Mouse (Mus musculus) R1 (cell line): Measurements from ENCODE around the gene Zmynd8.

Experiments used
- DNase-seq: peaks from one replicate; pipeline ENCODE4 v3.0.0-alpha.2; 2018; ENCODE audit warnings: low read depth, low spot score

The Zmynd8 gene

DNA sequence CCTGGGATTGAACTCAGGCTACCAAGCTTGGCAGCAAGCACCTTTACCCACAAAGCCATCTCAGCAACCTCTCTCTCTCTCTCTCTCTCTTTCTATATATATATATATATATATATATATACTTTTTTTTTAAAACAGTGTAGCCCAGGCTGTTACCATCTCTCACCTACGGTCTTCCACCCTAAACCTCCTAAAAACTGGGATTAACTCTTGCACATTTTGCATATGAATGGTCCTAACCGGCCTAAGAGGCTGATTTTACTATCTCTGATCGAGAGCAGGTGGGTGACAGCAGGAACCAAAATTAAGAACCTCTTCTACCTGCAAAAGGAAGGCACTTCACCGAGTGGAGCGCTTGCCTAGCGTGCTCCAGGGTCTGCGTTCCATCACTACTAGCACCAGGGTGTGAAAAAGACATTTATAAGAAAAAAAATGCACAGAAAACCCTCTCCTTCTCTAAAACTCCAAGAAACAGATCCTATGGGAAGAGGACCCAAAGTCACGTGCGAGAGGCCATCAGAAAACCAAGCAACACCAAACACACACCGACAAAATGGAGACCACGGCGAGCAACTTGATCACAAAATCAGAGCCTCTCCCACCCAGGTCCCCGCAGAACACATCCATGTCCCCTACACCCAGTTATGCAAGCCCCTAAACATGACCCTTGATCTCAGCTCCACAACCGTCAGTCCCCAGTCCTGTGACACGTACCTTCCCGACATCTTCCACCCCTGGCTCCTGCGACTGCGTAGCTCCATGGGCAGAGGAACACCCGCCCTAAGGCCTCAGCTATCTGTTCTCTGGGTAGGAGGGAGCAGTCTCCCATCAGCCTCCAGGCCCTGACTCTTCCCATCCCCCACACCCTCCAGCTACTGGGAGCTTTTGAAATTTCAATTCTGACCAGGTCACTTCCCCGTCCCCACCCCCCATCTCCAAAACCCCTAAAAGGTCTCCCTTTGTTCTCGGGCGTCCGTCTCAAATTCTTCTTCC, at the start of gene Zmynd8:
Zmynd8 (minus strand) TSS at position 815 of the 993 bp plus-strand sequence.
- peak; percentile 90 for DNase-seq

DNA sequence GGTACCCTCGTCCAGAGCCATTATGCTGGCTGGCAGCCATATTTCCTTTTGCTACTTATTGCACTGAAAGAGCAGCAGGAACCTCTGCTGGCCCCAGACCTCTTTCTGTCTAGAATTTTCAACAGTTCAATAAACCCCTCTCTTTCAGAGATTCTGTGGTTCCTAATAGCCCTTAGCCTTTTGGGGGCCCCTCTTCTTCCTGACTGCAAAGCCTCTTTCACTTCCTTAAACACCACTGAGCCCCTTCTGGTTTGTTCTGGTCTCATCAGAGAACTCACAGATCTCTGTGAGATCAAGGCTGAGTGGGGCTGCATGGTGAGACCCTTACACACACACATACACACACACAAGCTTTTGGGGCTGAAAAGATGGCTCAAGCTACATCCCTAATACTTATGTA, 49.2 kb upstream of the Zmynd8 start:
- DNase-seq, result no peak

DNA sequence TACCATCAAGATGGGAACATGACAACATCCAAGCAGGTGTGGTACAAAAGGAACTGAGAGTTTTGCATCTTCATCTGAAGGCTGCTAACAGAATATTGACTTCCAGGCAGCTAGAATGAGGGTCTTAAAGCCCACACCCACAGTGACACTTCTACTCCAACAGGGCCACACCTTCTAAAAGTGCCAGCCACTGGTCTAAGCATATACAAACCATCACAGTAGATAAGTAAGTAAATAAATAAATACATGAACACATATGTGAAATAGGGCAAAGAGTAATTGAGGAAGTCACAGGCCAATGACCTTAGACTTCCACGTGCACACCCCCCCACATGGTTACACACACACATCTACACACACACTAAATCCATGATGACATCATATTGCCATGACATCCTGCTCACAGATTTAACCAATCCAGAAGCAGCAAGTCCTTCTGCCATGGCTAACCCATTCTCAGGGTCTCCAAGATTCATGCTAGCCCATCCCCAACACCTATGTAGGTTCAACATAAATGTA, 47.3 kb upstream of the Zmynd8 start:
- no peak for DNase-seq

DNA sequence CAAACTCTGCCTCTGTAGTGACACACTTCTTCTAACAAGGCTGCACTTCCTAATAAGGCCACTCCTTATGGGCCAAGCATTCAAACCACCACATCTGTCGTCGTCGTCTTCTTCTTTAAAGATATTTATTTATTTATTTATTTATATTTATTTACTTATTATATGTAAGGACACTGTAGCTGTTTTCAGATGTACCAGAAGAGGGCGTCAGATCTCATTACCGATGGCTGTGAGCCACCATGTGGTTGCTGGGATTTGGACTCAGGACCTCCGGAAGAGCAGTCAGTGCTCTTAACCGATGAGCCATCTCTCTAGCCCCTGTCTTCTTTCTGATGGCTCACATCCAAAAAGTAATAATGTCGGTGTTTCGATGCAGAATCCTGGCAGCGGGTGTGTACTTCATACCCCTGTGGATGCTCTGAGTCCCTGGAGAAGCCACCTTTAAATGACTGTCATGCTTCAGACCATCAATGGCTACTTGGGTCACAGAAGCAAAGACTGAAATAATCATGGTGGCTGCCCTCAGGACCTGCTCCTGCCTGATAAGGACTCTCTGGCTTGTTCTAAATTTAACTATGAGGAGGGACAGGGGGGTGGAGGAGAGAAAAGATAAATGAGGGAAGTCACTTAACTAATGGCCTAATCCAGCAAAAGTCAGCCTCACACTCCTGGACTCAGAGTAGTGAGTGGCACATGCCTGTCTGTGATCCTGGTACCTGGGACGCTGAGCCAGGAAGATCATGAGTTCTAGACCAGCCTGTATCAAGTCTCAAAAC, 45.9 kb upstream of the Zmynd8 start:
- peak; percentile 65 for DNase-seq

DNA sequence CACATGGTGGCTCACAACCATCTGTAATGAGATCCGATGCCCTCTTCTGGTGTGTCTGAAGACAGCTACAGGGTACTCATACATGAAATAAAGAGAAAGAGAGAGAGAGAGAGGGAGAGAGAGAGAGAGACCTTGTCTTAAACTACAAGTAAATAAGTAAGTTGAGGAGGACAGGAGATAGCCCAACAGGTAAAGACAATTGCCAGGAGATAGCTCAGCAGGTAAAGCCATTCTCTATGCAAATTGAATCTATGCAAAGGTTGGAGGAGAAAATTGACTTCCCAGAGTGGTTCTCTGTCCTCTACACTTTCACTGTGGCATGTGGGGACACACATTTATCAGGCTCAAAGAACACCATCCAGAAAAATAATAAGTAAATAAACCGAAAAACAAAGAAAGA, 44.3 kb upstream of the Zmynd8 start:
- DNase-seq, result peak; percentile 92

DNA sequence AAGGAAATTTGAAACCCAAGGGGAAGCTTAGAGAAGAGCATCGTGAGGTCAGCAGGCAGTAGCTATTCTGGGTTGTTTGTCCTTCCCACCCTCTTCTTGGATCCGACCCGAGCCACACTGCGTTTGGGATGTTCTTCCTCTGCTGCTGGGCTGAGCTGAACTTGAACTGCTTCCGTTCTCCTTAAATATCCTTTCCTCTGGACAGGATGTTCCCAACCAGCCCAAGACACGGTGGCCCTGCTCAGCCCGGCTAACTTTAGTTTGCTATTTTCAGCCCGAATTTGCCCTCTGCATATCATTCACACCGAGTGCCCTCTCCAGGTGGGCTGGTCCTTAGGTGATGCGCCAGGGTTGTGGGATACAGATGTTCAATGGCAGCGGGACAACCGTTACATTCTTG, 37.3 kb upstream of the Zmynd8 start:
- no peak for DNase-seq

DNA sequence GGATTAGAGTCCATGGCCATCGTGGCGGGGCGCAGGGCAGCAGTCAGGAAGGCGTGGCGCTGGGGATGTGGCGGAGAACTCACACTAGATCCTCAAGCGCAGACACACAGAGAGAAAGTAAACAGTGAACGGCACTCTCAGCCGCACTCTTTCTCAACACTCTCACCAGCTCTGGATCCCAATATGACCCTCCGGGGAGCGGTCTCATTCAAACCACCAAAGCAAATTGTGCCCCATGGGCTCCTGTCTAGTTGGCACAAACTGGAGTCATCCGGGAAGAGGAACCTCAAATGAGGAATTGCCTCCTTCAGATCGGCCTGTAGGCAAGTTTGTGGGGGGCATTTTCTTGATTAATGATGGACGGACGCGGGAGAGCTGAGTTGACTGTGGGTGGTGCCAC, 28.9 kb upstream of the Zmynd8 start:
- no peak for DNase-seq

DNA sequence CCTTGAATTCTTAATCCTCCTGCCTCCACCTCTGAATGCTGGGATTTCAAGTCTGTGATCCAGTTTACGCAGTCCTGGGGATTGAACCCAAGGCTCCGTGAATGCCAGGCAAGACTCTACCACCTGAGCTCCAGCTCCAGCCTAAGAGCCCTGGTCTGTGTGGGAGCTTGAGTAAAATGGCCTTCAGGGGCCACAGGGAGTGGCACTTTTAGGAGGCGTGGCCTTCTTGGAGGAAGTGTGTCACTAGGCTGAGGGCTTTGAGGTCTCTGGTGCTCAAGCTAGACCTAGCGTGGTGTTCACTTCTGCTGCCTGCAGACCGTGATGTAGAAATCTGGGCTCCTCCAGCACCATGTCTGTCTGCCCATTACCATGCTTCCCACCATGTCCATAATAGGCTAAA, 27.4 kb upstream of the Zmynd8 start:
- peak; percentile 76 for DNase-seq

DNA sequence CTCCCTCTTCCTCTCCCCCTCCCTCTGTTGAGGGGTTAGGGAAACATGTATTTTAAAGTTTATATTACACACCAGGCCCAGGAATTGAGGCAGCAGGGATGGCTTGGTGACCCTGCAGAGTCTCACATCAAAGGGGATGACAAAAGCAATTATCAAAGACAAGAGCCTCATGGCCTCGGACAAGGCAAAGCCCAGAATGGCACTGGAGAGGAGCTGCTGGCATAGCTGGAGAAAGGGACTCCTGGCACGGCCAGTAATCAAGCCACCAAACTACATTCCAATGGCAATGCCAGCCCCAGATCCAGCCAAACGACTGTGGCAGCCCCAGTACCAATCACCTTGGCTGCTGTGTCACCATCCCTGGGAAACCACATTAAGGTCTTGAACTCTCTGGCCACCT, 26.3 kb upstream of the Zmynd8 start:
- no peak for DNase-seq

DNA sequence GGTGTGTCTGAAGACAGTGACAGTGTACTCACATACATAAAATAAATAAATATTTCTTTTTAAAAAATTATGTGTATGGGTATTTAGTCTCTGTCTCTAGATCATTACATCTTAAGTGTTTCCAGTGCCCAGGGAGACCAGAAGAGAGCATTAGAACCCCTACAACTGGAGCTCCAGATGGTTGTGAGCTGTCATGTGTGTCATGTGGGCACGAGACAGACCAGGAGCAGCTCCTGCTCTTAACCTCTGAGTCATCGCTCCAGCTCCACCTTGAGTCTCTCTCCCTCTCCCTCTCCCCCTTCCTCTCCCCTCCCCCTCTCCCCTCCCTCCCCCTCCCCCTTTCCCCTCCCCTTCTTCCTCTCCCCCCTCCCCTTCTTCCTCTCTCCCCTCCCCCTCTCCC, 25.9 kb upstream of the Zmynd8 start:
- DNase-seq, result peak; percentile 73

DNA sequence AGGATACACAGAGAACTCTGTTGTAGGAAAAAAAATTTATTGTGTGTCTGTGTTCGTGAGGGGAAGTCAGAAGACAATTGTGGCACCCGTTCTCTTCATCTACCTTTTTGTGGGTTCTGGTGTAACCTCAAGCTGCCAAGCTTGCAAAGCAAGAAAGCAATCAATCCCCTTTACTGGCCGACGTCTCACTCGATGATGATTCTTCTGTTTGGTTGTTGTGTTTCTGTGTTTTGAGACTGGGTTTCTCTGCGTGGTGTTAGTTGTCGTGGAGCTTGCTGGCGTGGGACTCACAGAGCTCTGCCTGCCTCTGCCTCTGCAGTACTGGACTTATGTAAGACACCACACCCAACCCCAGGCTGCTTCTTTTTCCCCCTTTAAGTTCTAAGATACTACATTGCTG, 24.9 kb upstream of the Zmynd8 start:
- DNase-seq, result peak; percentile 44

DNA sequence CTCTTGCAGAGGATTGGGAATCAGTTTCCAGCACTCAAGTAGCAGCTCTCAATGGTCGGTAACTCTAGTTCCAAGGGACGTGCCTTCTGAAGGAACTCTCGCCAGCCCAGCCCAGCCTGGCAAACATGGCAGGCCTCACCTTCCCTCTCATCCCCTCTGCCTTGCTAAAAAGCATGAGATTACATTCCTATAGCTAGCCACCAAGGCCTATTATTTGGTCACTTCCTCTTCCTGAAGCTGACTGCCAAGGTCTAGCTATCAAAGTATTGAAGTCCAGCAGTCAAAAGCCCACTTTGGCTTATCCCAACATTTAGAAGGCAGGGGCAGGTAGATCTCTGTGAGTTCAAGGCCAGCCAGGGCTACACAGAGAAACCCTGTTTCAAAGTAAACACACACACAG, 24.2 kb upstream of the Zmynd8 start:
- DNase-seq, result no peak

DNA sequence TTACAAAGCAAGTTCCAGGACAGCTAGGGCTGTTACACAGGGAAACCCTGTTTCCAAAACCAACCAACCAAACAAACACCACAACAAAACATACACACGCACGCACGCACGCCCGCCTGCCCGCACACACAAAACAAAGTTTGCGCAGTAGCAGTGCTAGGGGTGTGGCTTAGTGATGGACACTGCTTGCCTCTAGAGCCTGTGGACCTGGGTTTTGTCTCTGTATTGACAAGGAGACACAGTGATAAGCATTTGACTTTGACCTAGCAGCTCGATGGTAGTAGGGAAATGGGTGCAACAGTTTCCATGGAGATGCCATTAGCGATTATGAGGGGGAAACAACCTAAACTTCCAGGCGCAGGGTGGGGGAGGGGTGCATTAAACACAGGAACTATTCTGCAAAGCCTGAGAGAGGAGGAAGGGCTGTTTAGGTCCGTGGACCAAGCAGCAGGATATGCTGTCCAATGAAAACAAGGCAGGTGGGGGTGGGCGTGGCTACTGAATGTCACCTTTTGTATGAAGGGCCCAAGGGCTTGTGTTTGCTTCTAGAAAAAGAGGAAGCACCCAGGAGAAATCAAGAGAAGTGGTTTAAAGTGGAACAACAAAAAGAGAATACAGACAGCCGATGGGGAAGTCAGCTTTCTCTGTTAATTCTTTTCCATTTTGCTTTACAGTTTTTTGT, 23.4 kb upstream of the Zmynd8 start:
- peak; percentile 99 for DNase-seq

DNA sequence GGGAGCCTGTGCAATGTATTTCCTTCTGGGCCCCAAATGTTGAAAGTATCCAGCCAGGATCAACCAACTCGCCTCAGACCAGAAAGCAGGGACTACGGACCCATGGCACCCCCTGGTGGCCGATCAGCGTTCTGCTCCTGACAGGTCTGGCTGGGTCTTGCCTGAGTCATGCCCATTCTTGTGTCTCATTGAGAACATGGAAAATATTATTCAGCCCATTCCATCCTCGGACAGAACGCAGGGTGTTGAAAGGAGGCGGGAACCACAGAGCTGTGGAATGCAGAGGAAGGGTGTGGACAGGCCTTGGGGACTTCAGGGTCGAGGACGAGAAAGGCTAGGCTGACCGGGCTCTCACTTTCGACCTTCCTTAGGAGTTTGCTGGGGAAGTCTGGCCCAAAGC, 15.5 kb upstream of the Zmynd8 start:
- peak; percentile 87 for DNase-seq

DNA sequence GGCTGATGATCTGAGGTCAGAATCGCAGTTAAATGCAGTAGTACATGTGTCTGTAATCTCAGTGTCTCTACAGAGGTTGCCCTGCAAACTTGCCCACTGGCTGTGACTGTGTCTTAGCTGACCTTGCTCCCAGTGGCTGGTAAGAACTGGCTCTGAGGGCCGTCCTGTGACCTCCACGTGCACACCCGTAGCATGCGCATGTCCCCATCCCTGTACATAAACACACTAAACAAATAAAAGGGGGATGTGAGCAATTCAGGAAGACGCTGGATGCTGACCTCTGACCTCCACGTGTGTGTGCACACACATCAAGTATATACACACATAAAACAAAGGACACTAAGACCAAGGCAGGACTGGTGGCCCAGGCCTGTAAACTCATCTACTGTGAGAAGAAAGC, 14.3 kb upstream of the Zmynd8 start:
- DNase-seq, result no peak

DNA sequence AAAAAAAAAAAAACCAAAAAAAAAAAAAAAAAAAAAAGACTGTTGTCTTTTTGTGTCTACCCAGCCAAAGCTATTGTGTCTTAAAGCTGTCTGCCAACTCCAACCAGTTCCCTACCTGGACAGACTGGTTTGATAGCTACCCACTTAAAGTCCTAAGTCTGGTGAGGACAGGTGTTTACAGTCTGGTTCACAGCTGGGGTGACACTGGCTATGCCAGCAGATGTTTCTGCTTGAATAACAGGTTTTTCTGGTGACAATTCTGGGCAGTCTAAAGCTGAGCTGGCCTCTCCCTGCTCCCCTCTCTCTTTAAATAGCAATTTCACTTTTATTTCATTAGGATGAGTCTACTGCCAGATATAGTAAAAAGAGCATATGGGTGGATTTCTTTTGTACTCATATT, 10.9 kb upstream of the Zmynd8 start:
- DNase-seq, result no peak

DNA sequence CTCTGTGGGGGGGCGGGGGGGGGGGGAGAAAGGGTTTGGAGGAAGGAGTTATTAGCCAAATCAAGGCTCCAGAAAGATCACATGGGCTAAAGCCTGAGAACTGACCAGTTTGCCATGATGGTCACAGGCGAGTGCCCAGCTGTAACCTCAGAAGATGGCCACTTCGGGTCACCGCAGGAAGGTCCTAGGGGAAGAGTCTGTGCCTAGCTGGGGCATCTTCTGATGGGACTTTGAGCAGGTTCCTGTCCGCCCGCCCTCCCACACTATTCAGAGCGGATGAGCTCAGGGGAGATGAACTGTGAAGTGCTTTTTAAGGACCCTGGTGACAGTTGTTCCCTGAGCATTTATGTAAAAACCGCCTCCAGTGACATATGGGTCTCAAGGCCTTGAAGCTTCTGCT, 8.4 kb upstream of the Zmynd8 start:
- DNase-seq, result no peak

DNA sequence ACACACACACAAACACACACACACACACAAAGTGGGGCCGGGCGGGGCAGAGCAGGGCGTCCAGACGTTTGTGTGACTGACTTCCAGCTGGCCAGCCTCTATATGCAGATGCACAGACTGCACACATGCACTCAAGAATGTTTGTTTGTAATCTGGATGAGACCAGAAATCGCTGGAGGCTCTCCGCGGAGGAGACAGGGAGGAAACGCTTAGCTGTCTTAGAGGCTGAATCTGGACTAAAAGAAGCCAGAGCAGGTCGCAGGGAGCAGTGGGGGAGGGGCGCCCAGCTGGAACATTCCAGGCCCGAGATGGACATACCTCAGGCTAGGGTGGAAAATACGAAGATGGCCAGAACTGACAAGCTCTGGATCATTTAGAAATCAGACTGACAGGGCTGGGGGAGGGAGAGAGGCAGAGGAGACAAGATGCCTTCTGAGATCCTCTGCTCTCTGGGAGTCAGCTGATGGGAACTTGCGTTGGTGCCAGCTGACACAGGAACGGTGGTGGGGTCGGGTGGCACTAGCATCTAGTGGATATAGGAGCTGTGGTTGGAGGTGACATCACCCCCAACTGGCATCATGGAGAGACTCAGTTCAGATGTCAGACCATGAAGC, 7.6 kb upstream of the Zmynd8 start:
- DNase-seq, result peak; percentile 66

DNA sequence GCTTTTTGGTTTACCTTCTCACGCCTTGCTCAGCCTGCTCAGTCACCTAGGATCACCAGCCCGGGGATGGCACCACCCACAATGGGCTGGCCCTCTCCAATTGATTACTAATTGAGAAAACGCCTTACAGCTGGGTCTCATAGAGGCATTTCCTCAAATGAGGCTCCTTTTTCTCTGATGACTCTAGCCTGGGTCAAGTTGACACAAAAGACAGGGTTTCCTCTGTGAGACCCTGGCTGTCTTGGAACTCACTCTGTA, 2.2 kb upstream of the Zmynd8 start:
- DNase-seq, result no peak

DNA sequence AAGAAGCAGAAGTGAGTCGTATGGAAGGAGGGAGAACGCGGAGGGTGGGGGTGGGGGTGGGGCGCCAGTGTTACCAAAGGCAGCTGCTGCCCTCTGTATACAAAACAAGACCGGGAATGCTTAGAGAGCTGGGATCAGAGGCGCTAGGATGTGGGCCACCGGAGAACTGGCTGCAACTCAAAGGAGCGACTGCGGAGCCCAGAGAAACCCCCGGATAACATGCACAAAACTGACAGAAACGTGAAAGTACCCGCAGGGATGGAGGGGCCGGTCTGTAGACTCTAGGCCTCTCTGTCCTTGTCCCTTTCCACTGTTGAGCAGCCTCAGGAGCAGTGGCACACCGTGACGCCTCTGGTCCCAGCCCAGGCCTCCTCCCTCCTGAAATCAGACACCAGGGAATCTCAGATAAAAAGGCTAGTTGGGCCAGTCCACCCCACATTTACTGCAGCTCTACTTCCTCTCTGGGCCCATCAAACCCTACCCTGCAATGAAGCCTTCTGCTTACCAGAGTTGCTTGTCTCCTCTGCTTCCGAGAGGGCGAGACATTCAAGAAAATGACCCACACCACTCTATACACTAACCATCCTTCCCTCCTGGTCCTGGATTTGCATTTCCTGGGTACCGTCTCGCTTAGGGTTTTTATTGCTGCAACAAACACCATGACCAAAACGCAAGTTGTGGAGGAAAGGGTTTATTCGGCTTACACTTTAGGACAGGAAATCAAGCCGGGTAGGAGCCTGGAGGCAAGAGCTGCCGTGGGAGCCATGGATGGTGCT, 1.7 kb upstream of the Zmynd8 start:
- DNase-seq, result peak; percentile 75

DNA sequence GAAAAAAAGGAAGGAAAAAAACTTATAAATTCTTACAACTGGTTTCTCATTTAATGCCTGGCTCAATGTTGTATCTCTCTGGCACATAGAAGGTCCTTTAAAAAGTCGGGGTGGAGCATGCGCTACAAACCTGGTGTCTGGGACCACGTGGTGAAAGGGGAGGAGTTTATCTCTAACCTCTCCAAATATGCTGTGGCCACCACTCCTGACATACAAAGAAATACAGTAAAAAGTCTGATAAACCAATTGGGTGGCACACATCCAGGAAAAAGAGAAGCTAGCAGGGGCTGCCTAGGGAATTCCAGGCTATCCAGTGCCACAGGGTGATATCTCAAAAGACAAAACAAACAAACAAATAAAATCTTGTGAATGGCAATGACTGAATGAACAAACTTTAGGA, 1.1 kb upstream of the Zmynd8 start:
- DNase-seq, result peak; percentile 74
